Mouse (Mus musculus) left cerebral cortex, adult 9 months (tissue): Measurements from ENCODE around the gene Zbtb44.

Experiments
- DNase-seq, 2 experiments: peaks; one replicate each; pipeline ENCODE4 v3.0.0; 2022; ENCODE audit warnings: low spot score in 2 of 2

The Zbtb44 gene

GRCm38 (mm10) chr9:31058723-31059122, 28.3 kb downstream of the Zbtb44 start:
- DNase-seq = peak in 1 of 2 experiments; percentile 20

GRCm38 (mm10) chr9:31070706-31071105, 40.3 kb downstream of the Zbtb44 start:
- no peak for DNase-seq

DNA sequence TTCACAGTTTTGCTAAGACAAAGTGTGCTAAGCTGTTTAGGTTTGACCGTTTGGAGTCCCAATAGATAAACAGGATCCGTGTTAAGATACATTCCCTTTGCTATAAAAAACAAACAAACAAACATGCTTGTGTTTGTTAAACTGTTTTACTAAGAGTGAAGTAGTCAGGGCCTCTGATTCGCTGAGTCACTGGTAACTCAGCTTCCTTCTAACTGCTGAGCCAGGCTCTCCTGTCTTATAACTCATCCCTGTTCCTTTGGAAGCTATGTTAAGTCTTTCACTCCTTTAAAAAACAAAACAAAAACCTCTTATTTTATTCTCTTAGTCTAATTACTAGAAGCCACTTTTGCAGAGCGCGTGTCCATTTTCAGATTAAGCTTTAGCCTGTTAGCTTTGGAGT, 41.8 kb downstream of the Zbtb44 start:
- DNase-seq = no peak

DNA sequence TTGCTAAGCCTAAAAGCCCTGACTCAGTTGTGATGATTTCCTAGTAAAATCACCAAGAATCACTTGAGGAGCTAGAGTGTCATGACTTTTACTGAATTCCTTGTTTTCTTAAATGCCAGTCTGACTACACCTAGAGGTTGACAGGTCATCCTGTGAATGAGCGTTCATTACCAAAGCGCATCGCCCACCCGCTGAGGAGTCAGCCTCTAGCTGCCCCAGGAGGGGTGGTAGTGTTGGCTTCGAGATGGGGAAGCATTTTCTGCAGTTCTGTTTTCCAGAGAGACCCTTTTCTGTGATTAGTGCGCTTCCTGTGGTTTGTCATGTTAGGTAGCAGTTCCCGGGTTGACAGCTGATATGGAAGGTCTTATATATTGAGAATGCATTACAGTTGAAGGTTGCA, 43.4 kb downstream of the Zbtb44 start:
- no peak for DNase-seq

- no peak for DNase-seq
These were observed 44.4 kb downstream of the Zbtb44 start for GRCm38 (mm10) chr9:31074836-31075235.

DNA sequence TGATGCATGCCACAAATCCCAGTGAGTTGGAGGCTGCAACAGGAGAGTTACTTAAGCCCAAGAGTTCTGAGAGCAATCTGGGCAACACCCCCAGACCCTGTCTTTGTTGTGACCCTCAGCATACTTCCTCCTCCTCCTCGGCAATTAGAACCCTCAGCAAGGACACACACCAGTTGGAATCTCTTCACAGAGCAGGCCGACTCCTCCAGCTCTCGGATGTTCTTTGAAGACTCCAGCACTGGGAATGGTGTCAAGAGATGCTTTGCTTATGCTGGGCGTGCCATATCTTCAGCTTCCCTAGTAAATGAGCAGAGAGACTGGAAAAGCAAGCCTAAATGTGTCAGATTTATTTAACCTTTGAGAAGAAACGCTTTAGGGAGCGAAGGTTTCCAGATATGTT, 50.3 kb downstream of the Zbtb44 start:
- DNase-seq = no peak

DNA sequence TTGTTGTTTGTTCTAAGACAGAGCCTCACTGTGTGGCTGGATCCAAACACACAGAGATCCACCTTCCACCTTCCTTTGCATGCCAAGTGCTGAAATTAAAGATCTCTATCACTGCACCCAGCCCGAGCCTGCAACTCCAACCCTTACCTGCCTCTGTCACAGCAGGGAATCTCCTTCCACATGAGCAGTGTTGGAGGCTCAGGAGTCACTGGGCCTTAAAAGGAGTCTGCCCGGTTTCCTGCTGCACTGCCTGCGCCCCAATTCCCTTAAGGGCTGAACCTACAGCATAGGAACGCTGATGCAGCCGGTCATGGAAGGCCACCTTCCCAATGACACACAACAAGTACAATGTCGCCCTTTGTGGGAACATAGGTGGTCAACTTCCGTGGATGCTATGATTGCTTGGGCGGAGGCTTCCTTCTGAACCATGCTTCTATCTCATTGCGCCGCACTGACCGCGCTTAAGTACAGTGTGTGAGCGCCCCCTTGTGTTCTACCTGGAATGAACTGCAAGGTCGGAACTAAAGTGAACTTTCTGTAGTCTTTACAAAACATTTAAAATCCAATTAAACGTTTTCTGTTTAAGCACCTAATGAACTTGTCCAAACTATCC, 51.7 kb downstream of the Zbtb44 start:
- peak in 1 of 2 experiments; percentile 80 for DNase-seq

DNA sequence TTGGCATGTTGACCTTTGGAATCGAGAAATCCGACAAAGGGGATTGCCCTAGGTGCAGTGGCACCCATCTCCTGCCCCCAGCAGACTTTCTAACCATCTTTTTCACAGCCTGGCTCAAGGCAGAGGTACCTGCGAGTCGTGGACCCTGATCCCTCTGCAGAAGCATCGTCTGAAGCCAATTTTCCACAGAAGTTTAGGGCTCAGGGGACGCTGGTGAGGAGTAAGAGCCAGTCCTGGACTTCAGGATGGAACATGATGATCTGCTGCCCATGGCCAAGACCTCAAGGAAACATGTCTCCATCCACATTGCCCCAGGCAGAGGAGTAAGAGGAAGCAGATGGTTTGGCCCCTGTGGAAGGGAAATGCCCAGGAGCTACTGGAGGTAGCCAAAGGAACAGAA, 52.3 kb downstream of the Zbtb44 start:
- DNase-seq = no peak

GRCm38 (mm10) chr9:31085556-31085955, 55.1 kb downstream of the Zbtb44 start:
- no peak for DNase-seq

- peak in 1 of 2 experiments; percentile 77 for DNase-seq
These were observed 55.8 kb downstream of the Zbtb44 start for GRCm38 (mm10) chr9:31086085-31086753.

DNA sequence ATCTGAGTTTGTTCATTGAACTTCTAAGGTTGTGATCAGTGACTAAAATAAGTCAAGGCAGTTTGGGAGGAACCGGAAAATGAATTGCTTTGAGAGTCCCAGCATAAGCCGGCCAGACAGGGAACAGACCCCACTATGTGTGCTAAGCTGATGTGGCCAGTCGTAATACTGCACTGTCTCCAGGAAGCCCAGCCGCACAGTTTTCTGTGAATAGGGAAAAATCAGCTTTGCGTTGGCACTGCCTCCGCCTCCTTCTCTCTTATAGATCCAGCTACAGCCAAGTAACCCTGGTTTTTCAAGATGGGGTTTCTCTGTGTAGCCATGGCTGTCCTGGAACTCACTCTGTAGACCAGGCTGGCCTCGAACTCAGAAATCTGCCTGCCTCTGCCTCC, 56.3 kb downstream of the Zbtb44 start:
- DNase-seq = no peak

GRCm38 (mm10) chr9:31087466-31087865, 57.0 kb downstream of the Zbtb44 start:
- DNase-seq = no peak

DNA sequence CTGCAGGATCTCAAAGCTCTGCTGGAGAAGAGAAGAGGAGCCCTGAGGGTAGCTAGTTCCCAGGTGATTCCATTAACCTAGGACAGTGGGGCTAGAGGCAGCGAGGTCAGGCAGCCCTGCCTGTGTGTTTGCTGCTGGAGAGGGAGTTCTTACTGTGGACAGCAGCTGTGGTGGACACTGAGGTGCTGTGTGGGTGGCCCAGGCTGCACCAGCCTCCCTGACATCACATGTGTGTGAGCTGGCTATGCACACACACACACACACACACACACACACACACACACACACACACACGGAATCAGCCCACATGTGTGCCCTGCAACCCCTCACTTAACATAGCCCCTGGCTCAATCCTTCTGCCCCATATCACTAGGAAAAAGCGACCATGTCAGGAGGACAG, 57.7 kb downstream of the Zbtb44 start:
- no peak for DNase-seq

DNA sequence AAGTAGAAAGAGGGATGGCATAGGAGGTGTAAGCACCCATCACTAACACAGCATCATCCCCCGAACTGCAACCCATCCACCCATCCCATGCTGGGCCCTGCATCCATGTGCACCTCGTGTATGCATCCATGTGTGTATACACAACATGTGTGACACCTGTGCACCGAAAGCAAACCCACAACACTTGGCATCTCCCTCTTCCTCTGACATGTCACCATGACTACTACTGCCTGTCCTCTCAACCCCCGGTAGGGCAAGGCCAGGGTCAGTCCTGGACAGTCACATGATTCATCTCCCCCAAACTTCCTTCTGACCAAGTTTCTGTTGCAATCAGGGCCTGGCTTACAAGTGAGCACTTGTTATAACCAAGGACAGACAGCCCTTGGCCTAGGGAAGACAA, 58.4 kb downstream of the Zbtb44 start:
- DNase-seq = no peak

DNA sequence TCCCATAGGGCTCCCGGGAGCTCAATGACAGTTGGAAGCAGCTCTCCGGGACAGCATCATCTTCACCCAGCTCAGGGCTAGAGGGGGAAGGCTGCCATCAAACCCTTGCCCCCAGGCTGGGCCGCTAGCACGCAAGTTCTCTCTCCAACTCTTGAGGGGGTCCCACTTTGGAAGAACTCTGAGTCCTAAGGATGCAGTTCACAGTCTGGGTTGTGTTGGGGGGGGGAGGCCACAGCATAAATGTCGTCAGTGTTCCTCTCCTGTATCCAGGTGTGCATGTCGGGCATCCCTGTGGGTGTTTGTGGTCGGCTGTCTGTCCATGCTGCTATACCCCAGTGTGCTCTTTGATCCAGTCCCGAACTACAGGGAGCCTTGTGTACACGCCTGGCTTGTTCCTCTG, 59.1 kb downstream of the Zbtb44 start:
- no peak for DNase-seq

DNA sequence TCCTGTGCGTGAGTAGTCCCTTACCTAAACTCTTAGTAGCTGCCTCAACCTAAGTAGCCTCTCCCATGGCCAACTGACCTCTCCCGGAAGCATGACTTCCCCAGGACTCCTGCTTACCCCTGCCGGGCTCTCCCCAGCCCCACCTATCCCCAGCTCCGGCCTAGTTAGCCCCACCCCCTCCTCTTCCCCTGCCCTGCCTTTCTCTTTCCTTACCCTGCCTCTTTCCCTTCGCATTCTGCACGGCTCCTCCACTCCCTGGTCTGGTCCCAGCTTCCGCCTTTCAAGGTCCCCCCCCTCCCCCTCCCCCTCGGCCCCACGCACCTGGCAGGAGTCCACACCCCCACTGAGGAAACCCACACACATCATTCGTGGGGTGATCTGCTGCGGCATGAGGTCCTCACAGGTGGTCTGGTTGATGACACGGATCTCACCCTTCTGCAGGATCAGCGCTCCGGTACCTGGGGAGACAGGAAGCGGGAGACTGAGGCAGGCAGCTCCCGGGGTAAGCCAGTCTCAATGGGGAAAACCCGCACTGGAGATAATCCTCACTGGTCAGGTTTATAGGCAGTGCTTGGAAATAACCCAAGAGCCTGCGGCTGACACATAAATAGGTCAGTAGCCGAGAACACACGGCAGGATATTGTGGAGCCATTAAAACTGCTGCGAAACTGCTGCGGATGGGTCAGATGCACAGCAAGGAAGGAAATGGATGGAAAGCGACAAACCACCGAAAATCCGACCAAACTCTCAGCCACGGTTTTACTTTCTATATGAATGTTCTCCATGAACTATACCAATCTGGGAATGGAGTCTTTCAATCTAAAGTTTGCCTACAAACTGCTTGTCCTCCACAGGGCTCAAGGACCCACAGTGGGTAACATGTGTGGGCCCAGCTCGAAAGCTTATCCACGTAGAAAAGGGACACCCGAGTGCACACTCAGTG, 59.9 kb downstream of the Zbtb44 start:
- no peak for DNase-seq

- DNase-seq = no peak
These were observed 60.7 kb downstream of the Zbtb44 start for GRCm38 (mm10) chr9:31091162-31091581.

DNA sequence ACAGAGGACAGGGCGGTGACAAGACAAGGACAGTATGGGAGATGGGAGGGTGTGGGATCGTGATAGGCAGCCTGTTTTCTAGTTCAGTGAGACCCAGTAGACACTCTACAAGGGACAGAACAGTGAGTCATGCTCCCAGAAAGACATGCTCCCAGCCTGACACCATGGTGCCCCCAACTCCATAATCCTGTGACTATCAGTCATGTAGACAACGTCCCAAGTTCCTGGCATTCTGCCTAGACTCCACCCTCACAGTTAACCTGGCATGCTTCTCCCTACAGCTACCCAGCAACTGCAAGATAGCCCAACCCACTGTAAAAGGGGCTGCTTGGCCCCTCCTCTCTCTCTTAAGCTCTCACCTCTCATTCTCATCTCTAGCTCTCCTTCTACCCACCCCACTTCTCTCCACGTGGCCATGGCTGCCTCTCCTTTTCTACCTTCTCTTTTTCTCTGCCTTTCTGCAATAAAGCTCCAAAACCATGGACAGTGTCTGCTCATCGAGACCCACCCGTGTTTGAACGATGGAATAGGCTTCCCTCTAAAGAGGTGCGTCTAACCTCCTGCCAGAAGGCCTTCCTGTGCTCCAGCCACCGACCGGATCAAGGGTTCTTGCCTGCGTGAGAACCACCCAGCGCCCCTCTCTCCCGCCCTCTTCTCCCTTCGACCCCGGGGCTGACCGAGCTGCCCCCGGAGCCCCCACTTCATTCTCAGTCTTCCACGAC, 61.8 kb downstream of the Zbtb44 start:
- DNase-seq = no peak

DNA sequence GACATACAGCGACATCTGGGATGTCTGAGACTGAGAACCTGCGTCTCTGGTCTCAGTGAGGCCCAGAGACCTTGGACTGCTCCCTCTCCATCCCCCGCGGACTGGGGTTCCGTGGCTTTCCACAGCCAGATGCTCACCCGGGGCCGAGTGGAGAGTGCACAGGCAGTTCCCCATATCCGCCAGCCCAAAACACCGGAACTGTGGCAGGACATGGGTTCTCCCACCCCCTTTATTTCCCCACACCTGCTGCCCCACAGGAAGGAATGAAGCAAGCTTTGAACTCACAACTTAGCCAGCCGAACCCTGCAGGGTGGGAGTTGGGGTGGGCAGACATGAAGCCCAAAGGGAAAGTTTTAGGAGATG, 62.4 kb downstream of the Zbtb44 start:
- no peak for DNase-seq

GRCm38 (mm10) chr9:31097088-31098082, 66.9 kb downstream of the Zbtb44 start:
- no peak for DNase-seq

GRCm38 (mm10) chr9:31098118-31098517, 67.7 kb downstream of the Zbtb44 start:
- no peak for DNase-seq
